Mouse (Mus musculus): ENCODE results near the gene Adprhl2. TPM values are rescaled to one million over a fixed set of nuclear protein-coding genes. Genes with fewer than 3 reads are reported as not detected.

The Adprhl2 gene
- 75.5 and 79.8 TPM in 2 replicates for polyA plus RNA-seq (2015; fragmentation: Nextera tagmentation; extraction: Ambion mirVana)

DNA sequence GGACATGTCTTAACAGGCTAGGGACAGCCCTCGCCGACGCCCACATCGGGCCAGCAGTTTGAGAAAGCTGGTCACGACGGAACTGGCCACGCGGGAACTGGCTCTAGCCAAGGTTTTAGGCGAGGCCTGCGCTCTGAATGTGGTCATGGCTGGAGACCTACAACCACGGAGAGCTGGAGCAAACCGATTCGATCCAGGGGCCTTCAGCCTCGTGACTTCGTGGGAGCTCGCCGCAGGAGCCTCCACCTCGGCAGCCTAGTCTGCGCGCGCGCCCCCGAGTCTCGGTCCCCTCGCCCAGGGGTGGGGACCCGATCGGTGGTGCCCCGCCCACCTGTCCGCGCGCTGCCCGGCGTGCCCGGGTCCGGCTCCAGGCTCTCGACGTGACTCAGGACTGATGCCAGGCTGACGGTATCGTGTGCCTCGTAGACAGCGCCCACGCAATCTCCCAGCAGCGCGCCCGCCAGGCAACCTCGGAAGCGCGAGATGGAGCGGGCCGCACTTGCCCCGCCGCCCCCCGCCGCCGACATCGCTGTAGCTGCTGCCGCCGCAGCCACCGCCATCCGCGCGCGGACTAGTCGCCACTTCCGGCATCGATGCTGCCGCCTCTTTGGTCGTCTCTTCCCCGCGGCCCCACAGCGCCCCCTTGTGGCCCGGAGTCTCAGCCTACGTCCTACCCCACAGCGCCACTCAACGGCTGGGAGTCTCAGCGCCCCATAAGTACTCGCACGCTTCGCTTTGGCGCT, at the start of gene Adprhl2:
Gene Adprhl2, minus strand, starts transcription at position 593 of the 743 bp plus-strand sequence.
- H3K27ac ChIP-seq (replicated peaks), result peak within 1 kb of the TSS; percentile 91
- WGBS, result under 1% methylated on average over 73 of the region's 80 CpGs
- H3K9ac ChIP-seq (replicated peaks), result peak within 1 kb of the TSS; percentile 74
- H3K4me1 ChIP-seq, result peaks cover 33% of the 10 kb centered on the region
- H3K36me3 ChIP-seq, result peaks cover 24% of the 10 kb centered on the region
- peak within 1 kb of the TSS; percentile 81 for H3K4me2 ChIP-seq
- H3K27me3 ChIP-seq (replicated peaks), result peaks cover 23% of the 10 kb centered on the region
- no peaks in the 10 kb centered on the region for H3K9me3 ChIP-seq (replicated peaks)
- ATAC-seq (ENCODE audit: low FRiP score), result peak; percentile 87
- H3K4me3 ChIP-seq (replicated peaks), result peak within 1 kb of the TSS; percentile 77

DNA sequence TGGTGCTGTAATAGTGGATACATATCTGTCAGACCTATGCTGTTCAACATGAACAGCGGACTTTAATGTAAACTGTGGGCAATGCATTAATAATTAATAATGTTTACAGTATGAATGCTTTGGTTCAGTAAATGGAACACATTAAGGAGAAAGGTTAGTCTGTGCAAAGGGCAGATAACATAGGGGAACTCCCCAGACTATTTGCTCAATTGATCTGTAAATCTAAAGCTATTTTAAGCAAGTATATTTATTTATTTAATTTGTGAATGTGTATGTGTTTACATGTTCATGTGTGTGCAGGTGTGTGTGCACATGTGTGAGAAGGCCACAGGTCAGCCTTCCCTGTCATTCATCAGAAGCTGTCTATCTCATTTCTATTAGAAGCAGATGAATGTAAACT, 38.6 kb upstream of the Adprhl2 start:
- H3K9ac ChIP-seq (replicated peaks), result no peak overlapping the region
- H3K27me3 ChIP-seq (replicated peaks), result no peaks in the 10 kb centered on the region
- no peaks in the 10 kb centered on the region for H3K9me3 ChIP-seq (replicated peaks)
- no peak overlapping the region for H3K4me2 ChIP-seq
- H3K4me3 ChIP-seq (replicated peaks), result no peak overlapping the region
- no peaks in the 10 kb centered on the region for H3K4me1 ChIP-seq
- 94% methylated on average over 1 of the region's 1 CpGs for WGBS
- peaks cover 37% of the 10 kb centered on the region for H3K36me3 ChIP-seq
- no peak for ATAC-seq (ENCODE audit: low FRiP score)
- H3K27ac ChIP-seq (replicated peaks), result no peak overlapping the region

DNA sequence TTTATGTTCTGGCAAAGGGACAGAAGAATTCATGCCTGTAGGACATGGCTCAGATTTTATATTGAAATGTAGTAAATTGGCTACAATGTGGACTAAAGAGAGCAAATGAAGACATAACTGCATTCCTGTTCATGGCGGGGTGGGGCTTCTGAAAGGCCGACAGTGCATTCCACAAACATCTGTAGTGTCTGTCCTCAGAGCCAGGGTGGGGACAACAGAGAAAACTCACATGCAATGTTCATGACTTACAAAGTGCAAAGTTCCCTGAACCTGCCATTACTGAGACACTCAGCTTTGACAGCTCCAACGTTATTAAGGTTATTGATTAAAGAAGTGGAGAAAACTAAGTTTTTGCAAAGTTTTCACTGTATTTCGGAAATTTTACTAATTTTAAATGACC, 21.9 kb upstream of the Adprhl2 start:
- ATAC-seq (ENCODE audit: low FRiP score), result no peak
- WGBS, result 85% methylated on average over 4 of the region's 4 CpGs
- no peak overlapping the region for H3K4me3 ChIP-seq (replicated peaks)

DNA sequence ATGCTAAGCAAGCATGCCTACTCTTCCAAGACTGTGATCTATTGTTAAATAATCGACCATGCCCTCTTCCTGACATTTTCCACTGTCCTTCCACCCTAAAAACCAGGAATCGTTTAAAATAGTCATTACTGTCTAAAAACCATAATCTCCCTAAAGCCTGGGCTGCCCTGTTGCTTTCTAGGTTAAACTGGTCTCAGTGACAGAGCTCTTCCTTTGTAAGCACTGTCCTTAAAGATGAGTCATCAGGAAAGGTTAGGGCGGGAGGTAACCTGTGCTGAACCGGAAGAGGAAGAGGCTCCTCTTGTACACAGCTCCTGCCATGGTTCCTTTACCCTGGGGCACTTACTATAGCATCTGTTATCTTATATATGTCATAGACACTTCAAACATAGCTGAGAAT, 18.0 kb upstream of the Adprhl2 start:
- Histone ChIP-seq H3K9me3 (replicated peaks) (no peaks in the 10 kb centered on the region), H3K4me2 (no peak overlapping the region), H3K27me3 (replicated peaks) (no peaks in the 10 kb centered on the region), H3K9ac (replicated peaks) (no peak overlapping the region), H3K4me3 (replicated peaks) (no peak overlapping the region), H3K4me1 (no peaks in the 10 kb centered on the region), H3K27ac (replicated peaks) (no peak overlapping the region), H3K36me3 (peaks cover 2% of the 10 kb centered on the region)
- ATAC-seq (ENCODE audit: low FRiP score), result no peak
- WGBS, result 50% methylated on average over 4 of the region's 4 CpGs

More for the DNA sequence above, 21.9 kb upstream of the Adprhl2 start:
- H3K4me1 ChIP-seq, result no peaks in the 10 kb centered on the region
- no peaks in the 10 kb centered on the region for H3K27me3 ChIP-seq (replicated peaks)
- no peak overlapping the region for H3K4me2 ChIP-seq
- H3K9ac ChIP-seq (replicated peaks), result no peak overlapping the region
- H3K36me3 ChIP-seq, result peaks cover 24% of the 10 kb centered on the region
- no peak overlapping the region for H3K27ac ChIP-seq (replicated peaks)
- no peaks in the 10 kb centered on the region for H3K9me3 ChIP-seq (replicated peaks)

DNA sequence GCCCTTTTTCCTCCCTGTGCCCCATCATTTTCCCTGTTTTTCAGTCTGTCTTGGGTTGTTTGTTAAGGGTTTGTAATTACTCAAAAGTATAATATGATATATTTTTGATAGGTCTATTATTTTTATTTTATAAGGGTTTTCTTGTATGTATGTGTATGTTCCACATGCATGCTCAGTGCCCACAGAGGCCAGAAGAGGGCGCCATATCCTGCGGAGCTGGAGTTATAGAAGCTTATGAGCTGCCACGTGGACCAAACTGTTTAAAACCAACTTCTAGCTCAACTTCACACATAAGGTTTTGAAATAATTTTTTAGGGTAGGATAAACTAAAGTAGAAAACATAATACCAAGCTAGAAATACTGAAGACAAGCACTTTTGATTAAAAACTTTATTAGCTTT, 10.9 kb upstream of the Adprhl2 start:
- no peaks in the 10 kb centered on the region for H3K4me1 ChIP-seq
- H3K27ac ChIP-seq (replicated peaks), result no peak overlapping the region
- no peak overlapping the region for H3K9ac ChIP-seq (replicated peaks)
- H3K4me3 ChIP-seq (replicated peaks), result no peak overlapping the region
- 0 out of 2 replicates have a peak, but pooled peaks cover 4% of the 10 kb centered on the region for H3K36me3 ChIP-seq
- H3K27me3 ChIP-seq (replicated peaks), result no peaks in the 10 kb centered on the region
- 48% methylated on average over 3 of the region's 3 CpGs for WGBS
- no peak overlapping the region for H3K4me2 ChIP-seq
- ATAC-seq (ENCODE audit: low FRiP score), result no peak
- no peaks in the 10 kb centered on the region for H3K9me3 ChIP-seq (replicated peaks)

DNA sequence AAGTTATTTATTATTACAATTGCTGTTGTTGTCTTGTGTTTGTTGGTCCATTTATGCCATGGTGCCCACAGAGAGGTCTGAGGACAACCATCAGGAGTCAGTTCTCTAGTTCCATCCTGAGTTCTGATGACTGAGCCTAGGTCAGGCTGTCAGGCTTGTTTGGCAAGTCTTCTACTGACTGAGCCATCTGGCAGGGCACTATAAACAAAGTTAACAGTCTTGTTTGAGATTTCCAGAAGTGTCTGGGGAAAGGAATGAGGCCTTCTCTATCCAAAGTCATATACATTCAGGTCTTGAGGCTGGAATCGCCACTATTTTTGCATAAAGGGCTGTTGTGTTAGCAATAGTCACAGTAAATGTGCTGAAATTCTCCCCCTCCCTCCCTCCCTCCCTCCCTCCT, 10.2 kb upstream of the Adprhl2 start:
- 0 out of 2 replicates have a peak, but pooled peaks cover 4% of the 10 kb centered on the region for H3K36me3 ChIP-seq
- no peak overlapping the region for H3K4me2 ChIP-seq
- no peak overlapping the region for H3K9ac ChIP-seq (replicated peaks)
- H3K9me3 ChIP-seq (replicated peaks), result no peaks in the 10 kb centered on the region
- 80% methylated on average over 1 of the region's 1 CpGs for WGBS
- no peaks in the 10 kb centered on the region for H3K4me1 ChIP-seq
- no peaks in the 10 kb centered on the region for H3K27me3 ChIP-seq (replicated peaks)
- H3K27ac ChIP-seq (replicated peaks), result no peak overlapping the region
- H3K4me3 ChIP-seq (replicated peaks), result no peak overlapping the region
- ATAC-seq (ENCODE audit: low FRiP score), result no peak

DNA sequence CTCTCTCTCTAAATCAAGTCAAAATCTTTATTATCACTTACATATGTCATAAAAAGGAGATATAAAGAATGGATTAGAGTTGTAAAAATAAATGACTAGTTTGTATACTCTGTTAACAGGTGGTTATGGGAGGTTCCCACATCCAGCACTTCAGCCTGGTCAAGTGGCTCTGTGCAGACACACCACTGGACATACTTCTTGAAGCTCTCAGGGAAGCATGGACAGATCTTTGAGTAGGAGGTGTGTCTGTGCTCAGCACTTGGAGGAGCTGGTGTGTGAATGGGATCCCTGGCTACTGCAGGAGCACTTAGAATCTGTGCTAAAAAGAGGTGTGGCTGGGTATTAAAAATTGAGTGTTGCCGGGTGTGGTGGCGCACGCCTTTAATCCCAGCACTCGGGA, 8.8 kb upstream of the Adprhl2 start:
- 94% methylated on average over 4 of the region's 4 CpGs for WGBS
- ATAC-seq (ENCODE audit: low FRiP score), result no peak
- 0 out of 2 replicates have a peak, but pooled peaks cover 4% of the 10 kb centered on the region for H3K36me3 ChIP-seq

DNA sequence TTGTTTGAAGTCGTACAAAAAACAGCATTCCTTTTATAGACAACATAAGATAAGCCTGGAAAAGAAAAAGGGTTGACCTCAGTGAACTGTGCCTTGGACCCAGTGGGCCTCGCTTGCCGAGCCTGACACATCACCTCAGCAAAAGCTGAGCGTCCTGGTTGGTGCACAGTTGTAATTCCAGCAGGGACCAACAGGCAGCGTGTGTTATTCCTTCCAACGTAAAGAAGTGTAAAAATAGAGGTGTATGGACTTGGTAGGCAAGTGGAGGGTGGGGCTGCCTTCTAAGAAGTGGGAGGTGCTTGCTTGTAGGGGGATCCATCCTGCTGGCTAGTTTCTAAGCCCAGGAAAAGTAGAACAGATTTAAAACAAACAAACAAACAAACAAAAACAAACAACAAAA, 4.5 kb upstream of the Adprhl2 start:
- Histone ChIP-seq H3K27ac (replicated peaks) (no peak overlapping the region), H3K4me2 (no peak overlapping the region), H3K27me3 (replicated peaks) (peaks cover 23% of the 10 kb centered on the region), H3K9ac (replicated peaks) (no peak overlapping the region), H3K36me3 (no peaks in the 10 kb centered on the region), H3K4me1 (peaks cover 18% of the 10 kb centered on the region), H3K9me3 (replicated peaks) (no peaks in the 10 kb centered on the region), H3K4me3 (replicated peaks) (no peak overlapping the region)
- ATAC-seq (ENCODE audit: low FRiP score), result no peak
- 28% methylated on average over 6 of the region's 6 CpGs for WGBS

More for the DNA sequence above, 8.8 kb upstream of the Adprhl2 start:
- Histone ChIP-seq H3K4me3 (replicated peaks) (no peak overlapping the region), H3K9me3 (replicated peaks) (no peaks in the 10 kb centered on the region), H3K4me1 (peaks cover 4% of the 10 kb centered on the region), H3K27me3 (replicated peaks) (peaks cover 3% of the 10 kb centered on the region; the same call in 1 of the 2 replicates), H3K4me2 (no peak overlapping the region), H3K9ac (replicated peaks) (no peak overlapping the region), H3K27ac (replicated peaks) (no peak overlapping the region)

DNA sequence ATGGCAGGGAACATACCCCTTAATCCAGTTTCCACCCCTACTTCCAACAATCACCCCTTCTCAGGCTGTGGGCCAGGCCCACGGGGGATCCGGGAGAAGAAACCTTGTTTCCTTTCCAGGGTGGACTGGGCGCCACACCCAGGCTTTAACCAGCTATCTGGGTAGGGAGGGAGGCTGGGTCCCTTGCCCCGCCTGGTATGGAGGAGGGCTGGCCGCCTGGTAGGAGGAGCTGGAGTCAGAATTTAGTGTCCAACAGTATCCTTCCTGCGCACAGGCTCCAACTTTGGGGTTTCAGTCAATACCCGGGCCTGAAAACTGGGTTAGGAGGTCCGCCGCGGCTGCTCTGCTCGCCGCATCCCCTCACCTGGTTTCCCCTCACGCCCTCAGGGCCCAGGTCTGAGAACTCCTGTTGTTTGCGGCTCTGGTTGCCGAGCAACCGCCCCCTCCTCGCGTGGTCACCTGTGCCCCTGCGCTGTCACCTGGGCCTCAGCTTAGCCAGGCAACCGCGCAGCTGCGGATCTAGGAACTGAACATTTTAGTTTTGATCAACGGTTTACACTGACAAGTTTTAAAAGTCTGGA, 3.9 kb upstream of the Adprhl2 start, which contains the start of gene Tekt2:
Gene Tekt2, minus strand, starts transcription at position 408 of the 581 bp plus-strand sequence.
- no peak within 1 kb of the TSS for H3K9ac ChIP-seq (replicated peaks)

DNA sequence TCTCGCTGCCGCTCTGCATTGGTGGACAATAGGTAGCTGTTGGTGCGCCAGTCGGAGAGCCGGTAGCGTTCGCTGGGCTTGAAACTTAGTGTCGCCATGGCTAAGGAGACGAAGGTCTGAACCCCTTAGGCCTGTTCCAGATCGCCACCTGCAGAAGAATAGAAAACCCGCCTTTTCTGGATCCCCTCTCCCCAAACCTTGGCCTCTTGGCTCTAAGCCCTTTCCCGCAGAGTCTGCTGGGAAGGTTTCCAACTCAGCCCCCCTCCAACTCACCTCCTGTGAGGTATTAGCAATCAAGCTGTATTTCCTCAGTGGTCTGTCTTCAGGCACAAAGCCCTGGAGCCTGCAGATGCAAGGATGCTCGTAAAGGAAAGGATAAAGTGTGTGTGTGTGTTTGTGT, 3.4 kb upstream of the Adprhl2 start:
- peaks cover 29% of the 10 kb centered on the region for H3K4me1 ChIP-seq
- no peaks in the 10 kb centered on the region for H3K9me3 ChIP-seq (replicated peaks)
- H3K27me3 ChIP-seq (replicated peaks), result peaks cover 23% of the 10 kb centered on the region
- no peak for ATAC-seq (ENCODE audit: low FRiP score)
- H3K27ac ChIP-seq (replicated peaks), result no peak overlapping the region
- 28% methylated on average over 13 of the region's 13 CpGs for WGBS
- peaks cover under 1% of the 10 kb centered on the region; the same call in 1 of the 2 replicates for H3K36me3 ChIP-seq
- H3K4me3 ChIP-seq (replicated peaks), result no peak overlapping the region
- no peak overlapping the region for H3K9ac ChIP-seq (replicated peaks)
- H3K4me2 ChIP-seq, result peak overlapping the region; percentile 46

More for the DNA sequence above, 3.9 kb upstream of the Adprhl2 start, which contains the start of gene Tekt2:
- 11% methylated on average over 23 of the region's 23 CpGs for WGBS
- Histone ChIP-seq H3K36me3 (no peaks in the 10 kb centered on the region), H3K4me1 (peaks cover 24% of the 10 kb centered on the region), H3K4me3 (replicated peaks) (peak within 1 kb of the TSS; percentile 12; the same call in 1 of the 2 replicates), H3K4me2 (peak within 1 kb of the TSS; percentile 46), H3K27me3 (replicated peaks) (peaks cover 23% of the 10 kb centered on the region), H3K27ac (replicated peaks) (no peak within 1 kb of the TSS), H3K9me3 (replicated peaks) (no peaks in the 10 kb centered on the region)
- ATAC-seq (ENCODE audit: low FRiP score), result no peak

DNA sequence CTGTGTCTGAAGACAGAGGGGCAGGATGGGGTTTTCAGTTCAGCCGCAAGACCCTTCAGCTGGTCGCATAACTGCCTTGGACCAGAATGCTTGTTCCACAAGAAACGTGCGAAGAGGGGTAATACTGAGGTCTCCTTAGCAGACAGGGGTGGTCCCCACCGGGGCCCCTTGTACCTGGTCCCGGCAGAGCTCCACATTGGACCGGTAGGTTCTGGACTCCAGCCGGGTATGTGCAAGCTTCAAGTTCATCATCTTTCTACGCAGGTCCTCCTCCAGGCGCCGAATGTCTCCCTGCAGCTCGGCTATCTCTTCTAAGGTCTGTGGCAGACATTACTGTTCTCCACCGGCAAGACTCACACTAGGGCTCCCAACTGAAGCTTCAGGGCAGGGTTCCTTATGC, 1.1 kb upstream of the Adprhl2 start:
- no peak overlapping the region for H3K4me2 ChIP-seq
- H3K36me3 ChIP-seq, result peaks cover 10% of the 10 kb centered on the region
- no peak for ATAC-seq (ENCODE audit: low FRiP score)
- no peak overlapping the region for H3K27ac ChIP-seq (replicated peaks)
- H3K9ac ChIP-seq (replicated peaks), result no peak overlapping the region
- H3K27me3 ChIP-seq (replicated peaks), result peaks cover 23% of the 10 kb centered on the region
- 95% methylated on average over 13 of the region's 13 CpGs for WGBS
- H3K9me3 ChIP-seq (replicated peaks), result no peaks in the 10 kb centered on the region
- peaks cover 33% of the 10 kb centered on the region for H3K4me1 ChIP-seq
- H3K4me3 ChIP-seq (replicated peaks), result no peak overlapping the region
